Mouse (Mus musculus): Measurements from ENCODE around the gene Cerk.
"Not testable (repeated sequence)": the region's sequence is repeated elsewhere in the genome, so short reads cannot be mapped to it uniquely, and the experiment has no call there.

Gene Cerk

DNA sequence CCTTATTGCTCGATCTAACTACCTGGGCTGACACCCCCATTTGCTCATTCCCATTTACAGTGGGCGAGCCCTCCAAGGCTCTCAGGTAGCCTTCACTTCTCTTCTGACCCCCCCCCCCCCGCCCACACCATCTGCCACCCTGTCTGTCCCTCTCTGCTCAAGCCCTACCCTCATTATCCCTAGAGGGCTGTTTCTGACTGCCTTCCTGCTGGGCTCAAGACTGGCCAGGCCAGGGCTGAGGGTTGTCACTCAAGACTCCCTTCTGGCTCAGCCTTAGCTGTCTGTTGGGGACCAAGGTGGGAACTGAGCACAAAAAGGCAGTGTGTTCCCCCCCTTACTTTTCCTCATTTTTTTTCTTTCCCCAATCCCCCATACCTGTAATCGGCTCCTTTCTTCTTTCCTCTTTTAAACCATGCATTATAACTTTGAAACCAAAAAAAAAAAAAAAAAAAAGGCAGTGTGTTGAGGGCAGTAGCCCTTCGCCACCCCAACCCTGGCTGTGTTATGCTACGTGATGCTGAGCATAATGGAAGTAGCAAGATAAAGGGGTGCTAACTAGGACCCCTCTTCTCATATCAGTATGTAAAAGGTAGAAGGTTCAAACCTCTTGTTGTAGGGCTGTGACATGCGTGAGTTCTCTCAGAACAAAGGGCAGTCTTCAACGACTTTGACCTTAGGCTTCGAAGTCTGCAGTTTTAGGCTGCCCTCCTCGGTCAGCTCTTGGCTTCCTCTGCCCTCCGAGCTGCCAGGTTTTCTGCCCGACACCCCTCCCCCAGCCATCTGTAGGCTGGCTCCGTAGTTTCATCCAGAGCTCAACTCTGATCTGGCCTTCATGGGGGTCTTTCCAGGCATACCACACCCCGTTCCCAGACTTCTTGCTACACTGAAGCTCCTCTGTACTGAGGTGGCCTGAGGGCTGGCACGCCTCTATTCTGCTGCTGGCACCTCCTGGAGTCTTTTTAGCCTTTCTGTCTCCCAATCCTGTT, 68.5 kb downstream of the Cerk start:
- no peak for DNase-seq (ENCODE audit: low read depth, low spot score)

DNA sequence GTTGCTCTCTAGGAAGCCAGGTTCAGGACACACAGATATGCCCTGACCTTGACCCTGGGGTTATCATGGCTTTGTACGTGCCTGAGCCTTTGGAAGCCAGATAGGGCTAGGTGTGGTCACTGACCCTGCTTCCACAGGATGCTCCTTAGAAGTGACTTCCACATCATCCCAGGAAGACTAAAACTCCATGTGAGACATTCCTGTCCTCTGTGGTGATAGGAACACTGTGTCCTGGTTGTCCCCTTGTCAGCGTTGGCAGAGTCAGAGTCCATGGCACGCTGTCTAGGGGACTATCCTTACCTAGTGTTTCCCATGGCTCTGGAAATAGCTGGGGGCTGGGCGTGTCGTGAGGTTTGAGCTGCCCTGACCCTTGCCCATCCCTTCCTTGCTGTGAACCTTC, 69.5 kb downstream of the Cerk start:
- DNase-seq (ENCODE audit: low read depth, low spot score): no peak

DNA sequence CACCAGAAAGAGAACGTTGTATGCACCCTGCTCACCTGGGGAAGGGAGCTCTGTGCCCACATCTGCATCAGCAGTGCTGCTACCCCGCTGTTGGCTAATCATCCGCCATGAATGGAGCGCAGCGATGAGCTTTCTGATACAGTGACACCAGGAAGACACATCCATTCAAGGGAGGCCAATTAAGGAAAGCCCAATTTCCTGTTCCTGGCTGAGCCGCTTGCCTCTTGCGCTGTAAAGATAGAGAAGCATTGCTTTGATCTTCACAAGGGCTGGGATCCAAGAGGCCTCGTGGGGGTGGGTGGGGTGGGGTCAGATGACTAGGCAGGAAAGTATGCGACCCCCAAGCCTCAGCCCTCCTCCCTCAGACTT, 72.6 kb downstream of the Cerk start:
- no peak for DNase-seq (ENCODE audit: low read depth, low spot score)

DNA sequence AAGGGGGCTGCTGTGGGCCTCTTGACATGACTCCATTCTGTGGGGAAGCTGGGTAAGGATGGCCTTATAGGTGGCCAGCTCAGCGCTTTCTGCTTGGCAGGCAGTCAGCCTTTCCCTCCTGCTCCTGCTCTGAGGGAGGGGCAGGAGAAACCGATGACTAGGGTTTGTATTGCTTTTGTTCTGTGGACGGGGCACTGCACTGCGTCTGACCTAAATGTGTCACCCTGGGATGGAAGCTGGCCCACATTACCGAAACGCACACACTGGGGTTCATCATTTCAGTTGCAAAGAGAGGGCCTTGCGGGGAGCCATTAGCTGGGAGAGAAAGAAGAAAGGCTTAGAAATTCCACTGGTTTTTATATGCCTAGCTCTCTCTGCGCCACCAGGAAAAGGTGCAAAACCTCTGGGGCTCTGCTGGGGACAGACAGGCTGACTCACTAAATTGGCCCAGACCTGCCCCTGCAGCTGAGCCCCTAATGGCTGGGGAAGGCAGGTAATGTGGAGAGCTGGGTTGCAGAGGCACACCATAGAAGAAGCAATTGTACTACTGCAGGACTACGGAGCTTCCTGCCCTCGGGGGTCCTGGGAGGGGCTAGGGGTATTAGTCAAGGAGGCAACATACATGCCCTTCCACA, 73.1 kb downstream of the Cerk start:
- no peak for DNase-seq (ENCODE audit: low read depth, low spot score)

DNA sequence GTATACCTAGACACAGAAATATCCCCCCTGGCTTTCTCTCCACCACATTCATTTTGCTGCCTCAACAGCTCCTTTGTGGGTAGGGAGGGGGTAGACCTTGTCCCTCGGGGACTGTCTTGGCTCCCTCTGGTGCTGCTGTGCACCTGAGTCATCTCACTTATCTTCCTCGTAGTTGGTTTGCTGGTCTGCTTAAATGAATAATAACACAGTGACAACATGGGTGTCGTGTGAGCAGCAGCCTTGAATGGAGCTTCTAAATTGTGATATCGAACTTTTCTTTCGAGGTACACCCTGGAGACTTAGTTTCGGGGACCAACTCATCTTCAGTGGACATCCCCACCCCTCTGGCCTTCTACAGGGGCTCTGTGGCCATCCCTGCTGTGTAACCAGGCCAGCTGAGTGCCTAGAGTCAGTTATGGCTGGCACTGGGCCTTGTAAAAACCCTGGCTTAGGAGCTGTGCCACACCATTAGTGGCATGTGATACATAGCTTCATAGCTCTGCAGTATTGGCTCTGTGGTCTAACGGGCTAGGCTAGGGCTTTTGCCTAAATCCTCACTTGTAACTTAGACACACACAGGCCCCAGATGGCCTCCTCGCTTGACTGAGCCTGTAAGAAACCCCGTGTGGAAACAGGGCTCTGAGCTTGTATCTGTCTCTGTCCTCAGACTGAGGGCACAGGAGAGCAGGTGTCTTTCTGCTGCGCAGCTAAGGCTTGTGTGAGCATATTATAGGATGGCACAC, 75.4 kb downstream of the Cerk start:
- no peak for DNase-seq (ENCODE audit: low read depth, low spot score)

DNA sequence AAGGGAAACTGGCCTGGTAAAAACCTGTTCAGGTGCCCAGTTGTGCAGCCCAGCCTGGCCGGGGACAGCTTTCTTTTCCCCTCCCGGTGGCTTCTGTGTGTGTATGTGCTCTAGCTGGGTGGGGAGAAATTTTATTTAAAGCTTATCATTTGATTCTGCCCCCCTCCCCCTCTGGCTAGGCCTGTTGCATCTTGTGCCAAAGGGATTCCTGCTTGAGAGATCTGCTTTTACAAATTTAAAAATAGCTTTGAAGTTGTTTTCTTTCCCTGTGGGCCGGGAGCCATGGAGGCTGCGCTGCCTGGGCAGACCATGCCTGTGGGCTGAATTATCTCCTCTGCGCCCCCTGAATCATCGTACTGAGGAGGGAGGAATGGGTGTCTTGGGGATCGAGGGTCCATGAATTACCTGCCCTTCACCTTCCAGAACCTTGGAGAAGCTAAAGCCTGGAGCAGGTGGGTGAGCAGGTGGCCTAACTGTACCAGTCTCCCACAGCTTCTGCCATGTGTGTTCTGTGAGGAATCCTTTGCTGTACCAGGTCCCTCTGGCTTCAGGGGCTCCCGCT, 76.2 kb downstream of the Cerk start:
- DNase-seq (ENCODE audit: low read depth, low spot score): no peak

DNA sequence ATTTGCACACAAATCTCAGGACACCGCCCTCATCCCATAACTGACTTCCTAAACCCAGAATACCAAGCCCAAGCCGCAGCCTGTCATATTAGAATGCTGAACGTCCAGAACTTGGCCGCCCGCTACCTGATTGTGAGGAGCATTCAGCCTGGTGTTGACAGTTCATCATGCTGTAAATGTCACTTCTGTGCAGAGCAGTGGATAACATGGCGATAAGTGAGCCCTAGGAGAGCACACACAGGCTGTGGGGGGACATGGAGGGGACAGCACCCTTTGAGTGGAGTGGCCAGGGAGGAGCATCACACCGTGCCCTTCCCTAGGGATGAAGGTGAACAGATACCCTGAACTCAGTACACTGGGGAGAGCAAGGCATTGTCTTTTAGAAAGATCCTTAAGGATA, 76.7 kb downstream of the Cerk start:
- DNase-seq (ENCODE audit: low read depth, low spot score): no peak

DNA sequence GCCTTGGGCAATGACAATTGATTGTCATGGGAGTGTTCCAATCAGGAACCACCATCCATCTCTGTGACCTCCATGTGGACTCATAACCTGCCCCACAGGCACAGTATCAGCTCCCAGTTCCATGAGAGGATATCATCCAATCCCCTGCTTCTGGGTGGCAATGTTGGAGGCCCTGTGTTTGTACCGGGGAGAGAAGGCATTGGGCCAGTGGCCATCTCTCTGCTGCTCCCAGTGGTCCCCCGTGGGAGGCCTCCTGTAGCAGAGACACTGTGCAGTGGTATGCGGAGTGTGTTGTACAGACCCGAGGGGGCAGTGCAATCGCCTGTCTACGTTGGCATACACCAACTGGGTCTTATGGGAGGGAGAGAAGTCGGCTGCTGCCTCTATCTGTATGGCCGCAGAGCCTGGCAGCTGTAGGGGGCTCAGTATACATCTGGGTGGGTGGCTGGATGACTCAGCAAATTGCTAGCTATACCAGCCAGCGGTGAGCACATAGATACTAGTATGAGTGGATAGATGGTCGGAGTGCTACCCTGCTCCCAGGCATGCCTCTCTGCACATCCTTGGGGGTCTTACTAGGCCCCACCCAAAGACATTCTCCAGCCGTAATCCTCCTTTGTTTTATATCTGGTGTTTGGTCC, 78.0 kb downstream of the Cerk start:
- no peak for DNase-seq (ENCODE audit: low read depth, low spot score)

DNA sequence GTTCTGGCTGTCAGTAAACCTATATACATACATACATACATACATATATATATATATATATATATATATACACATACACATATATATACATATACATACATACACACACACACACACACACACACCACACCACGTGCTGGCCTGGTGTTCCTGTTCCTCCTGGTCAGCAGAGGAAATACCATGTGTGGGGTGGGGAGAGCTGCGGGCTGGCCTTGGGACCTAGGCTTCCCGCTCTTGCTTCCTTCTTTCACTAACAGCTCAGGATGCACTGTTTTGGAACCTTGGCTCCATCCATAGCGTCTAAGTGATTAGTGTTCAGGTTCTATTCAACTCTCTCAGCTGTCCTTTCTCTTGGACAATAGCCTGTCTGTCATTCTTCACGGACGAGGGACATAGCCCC, 80.2 kb downstream of the Cerk start:
- no peak for DNase-seq (ENCODE audit: low read depth, low spot score)

DNA sequence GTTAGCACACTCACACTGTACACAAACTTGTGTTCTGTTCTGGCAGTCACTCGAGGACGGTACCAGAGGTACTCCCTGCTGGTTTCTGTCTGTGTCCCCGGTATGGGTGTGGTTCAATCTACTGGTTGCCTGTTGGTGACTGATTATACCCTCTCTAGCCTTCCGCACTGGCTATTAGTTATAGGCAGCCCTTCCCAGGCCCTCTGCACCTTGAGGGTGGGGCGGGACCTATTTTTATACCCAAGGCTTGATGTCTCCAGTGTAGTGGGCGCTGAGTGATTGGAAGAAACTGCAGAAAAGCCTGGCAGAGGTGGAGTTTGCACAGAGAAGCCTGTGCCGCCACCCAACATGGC, 80.6 kb downstream of the Cerk start:
- DNase-seq (ENCODE audit: low read depth, low spot score): no peak

DNA sequence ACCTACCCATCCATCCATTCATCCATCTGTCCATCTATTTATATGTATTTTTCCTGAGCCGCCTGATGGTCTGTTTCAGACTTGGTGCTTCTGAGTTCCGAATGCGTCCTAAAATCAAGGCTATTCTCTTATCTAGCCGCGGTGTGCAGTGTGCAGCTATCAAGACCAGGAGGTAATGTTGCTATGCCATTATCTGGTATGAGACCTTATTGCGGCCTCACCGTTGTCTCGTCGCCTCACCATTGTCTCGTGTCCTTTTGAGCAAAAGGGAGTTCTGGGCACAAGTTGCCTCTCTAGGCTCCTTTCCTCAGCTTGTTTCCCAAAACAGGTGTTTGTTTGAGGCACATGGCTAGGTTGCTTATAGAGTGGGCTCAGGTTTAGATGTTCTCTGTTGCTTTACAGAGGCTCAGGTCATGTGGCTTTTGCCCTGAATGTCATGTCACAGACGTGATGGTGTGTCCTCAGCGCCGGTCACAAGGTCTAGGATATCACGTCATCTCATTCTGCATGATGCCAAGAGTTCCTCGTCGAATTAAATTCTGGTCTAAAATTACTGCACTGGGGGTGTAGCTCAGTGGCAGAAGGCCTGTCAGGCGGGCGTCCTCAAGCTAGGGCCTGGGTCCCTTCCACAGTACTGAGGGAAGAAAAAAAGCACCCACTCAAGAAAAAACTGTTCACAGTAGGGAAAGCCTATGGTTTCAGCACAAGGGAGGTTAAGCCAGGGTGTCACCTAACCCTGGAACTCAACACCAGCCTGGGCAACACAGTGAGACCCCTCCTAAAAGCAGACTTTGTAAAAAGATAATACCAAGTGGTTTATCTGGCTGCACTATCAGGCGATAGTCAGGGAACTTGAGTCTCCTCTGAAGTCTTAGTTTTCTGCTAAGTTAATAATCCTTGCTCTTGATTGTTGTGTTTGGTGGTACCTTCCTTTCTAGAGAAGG, 81.3 kb downstream of the Cerk start:
- no peak for DNase-seq (ENCODE audit: low read depth, low spot score)

DNA sequence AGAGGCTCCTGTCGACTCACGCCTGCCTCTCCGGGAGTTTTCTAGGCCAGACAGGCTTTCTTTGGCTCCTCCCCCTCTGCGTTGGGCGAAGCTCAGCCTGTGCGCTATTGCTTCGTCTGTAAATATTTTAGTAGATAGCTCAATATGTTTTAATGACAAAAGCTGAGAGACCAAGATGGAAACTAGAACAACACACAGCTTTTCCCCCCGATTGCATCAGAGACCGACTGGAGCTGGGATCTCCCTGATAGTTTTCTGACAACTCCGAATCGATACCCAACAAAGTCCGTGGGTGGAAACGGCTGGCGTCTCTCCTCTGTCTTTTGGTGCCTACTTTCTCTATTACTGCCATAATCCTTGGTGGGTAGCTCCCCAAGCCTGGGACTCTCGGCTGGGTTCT, 83.6 kb downstream of the Cerk start:
- no peak for DNase-seq (ENCODE audit: low read depth, low spot score)

DNA sequence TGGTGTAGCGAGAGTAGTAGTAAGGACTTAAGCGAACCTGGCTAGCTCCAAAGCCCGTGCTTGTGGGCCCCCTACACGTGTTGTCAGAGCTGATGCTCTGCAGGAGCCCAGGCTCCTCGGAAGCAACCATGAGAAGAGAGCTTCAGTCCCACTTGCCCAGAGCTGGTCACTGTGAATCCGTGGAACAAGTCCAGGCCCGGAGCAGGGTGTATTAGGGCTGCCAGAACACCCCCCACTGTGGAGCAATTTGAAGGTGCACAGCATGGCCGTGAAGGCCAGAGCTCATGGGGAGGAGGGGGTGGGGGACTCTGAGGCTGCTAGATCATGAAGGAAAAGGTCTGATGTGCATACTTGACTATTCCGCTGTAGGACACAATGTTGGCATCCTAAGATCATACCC, 84.4 kb downstream of the Cerk start:
- no peak for DNase-seq (ENCODE audit: low read depth, low spot score)

DNA sequence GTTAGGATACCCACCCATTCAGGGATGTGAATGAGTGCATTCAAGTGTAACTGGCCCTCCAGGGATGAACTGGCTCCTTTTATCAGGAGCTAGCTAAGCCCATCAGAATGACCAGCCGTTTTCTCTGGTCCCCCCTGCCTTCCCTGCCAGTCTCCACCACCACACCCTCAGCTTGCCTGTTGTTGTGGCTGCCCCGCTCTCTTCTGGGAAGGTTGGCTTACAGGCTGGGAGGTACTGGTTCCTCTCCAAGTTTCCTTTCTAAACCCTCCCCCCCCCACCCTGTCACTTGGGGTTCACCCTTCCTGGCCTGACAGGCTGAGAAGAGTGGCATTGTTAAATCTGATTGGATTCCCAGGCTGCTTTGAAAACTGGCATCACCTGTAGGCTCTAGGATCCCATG, 88.1 kb downstream of the Cerk start:
- DNase-seq (ENCODE audit: low read depth, low spot score): no peak

DNA sequence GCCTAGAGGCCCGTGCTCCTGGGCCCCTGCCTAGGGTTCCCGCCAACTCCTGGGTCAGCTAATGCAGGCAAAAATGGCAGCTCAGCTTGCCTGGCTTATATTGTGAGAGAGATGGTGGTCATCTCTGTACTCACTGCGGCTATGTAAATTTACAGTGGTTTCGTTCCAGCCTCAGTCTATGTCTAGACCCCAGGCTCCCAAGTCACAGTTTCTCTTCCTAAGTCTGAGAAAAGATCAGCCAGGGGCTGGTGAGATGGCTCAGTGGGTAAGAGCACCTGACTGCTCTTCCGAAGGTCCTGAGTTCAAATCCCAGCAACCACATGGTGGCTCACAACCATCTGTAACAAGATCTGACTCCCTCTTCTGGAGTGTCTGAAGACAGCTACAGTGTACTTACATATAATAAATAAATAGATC, 89.3 kb downstream of the Cerk start:
- not testable (repeated sequence) for DNase-seq (ENCODE audit: low read depth, low spot score)

DNA sequence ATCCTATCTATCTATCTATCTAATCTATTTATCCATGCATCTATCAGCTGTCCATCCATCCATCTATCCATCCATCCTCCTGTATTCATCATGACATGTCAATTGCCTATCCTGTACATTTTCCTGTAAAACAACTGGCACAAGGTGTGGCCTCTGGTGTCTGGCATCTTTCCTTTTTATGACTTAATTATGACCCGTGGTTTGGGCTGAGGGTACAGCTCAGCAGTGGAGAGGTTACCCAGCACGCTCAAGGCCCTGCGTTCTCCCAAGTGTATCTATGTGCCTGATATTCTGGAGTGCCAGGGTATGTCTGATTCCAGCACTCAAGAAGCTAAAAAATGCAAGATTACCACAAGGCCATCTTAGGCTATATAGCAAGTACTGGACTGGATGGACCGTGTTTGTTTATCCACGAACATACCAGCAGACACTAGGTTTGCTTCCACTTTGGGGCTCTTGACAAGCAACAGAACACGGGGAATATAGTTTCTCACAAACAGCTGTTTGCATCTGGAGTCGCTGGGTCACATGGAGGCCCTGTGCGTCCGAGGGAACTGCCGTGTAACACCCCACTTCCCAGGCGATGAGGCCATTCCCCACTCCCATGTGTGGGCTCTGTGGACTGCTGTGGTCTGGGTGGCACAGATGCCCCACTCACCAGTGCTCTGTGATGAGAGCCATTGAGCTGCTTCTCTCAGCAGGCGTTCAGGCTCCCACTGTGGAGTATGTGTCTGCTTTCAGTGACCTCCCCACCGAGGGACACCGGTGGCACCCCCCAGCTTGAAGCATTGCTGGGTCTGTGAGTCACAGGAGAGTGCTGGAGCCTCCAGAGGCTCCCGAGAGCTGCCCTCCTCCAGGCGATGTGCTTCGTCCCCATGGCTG, 90.0 kb downstream of the Cerk start:
- no peak for DNase-seq (ENCODE audit: low read depth, low spot score)

DNA sequence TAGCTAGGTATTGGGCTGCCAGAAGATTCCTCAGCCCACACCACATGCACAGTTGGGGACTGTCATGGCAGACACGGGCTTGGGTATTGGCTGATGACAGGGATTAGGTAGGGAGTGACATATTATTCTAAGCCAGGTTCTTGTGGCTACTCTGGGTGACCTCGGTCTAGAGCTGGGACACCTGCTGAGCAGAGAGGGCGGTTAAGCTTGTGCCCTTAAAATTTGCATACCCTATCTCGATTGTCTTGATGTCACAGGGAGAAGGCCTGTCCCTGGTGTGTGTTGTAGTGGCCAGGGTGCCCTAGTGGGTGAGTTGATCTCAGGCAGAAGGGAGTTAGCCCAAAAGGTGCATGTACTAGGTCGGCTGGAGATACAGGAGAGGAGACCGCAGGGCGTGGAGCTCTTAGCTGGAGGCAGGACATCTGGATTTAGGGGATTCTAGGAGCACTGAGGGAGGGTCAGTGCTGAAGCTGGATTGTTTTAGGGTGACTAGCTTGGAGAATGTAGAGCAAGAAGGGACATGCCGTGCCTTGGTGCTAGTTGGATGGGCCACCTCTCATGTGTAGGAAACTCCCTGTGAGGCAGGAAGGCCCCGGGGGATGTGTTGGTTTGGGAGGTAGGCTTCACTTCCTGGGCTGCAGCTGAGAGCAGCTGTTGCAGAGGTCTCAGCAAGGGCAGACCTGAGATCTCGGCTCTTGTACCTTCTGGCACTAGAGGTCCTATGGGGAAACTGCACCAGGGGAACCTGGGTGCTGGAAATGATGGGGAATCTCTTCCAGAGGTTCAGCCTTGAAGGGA, 91.4 kb downstream of the Cerk start:
- no peak for DNase-seq (ENCODE audit: low read depth, low spot score)

DNA sequence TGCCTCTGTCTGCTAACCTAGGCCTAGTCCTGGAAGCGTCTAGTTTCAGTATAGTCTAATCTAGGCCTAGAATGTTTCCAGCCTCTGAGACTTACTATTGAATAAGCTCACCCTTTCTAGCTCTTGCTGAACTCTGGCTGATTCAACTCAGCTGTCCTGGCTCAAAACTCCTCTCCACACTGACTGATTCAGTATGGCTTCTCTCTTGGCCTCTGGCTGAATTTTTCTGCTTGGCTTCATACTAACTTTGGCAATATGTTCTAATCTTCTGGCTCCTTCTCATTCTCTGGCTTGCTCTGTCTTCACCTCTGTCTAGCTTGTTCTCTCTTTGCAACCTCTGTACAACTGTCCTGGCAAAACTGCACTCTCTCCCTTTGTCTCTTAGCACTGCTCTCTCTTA, 92.7 kb downstream of the Cerk start:
- DNase-seq (ENCODE audit: low read depth, low spot score): no peak
